Mouse (Mus musculus) G1E-ER4 (cell line): Measurements from ENCODE around the gene Cfdp1. TPM values are rescaled to one million over a fixed set of nuclear protein-coding genes. Genes with fewer than 3 reads are reported as not detected.

Experiments
- GATA1 ChIP-seq: IDR thresholded peaks from one replicate; pipeline ENCODE4 v1.8.0; 2012; ENCODE audit warnings: low read length, inconsistent platforms
- polyA plus RNA-seq: library from polyadenylated mRNA; stranded (reverse); fragments of >175 nt; gene quantifications from 2 replicates; pipeline ENCODE4 v1.2.3, GENCODE M21; 2012

Gene Cfdp1
- polyA plus RNA-seq, 1 experiment, result 12.8 TPM

- no peak for TF ChIP-seq GATA1
These were observed 35.5 kb downstream of the Cfdp1 start for GRCm38 (mm10) chr8:111818556-111818955.

GRCm38 (mm10) chr8:111815078-111815477 is 39.0 kb downstream of the Cfdp1 start:
- TF ChIP-seq GATA1, result no peak

- TF ChIP-seq GATA1, result no peak
These were observed 40.3 kb downstream of the Cfdp1 start for GRCm38 (mm10) chr8:111813818-111814217.

- TF ChIP-seq GATA1, result no peak
These were observed 41.3 kb downstream of the Cfdp1 start for GRCm38 (mm10) chr8:111812835-111813234.

- TF ChIP-seq GATA1, result no peak
These were observed 43.3 kb downstream of the Cfdp1 start for GRCm38 (mm10) chr8:111810656-111811336.

GRCm38 (mm10) chr8:111808891-111809622 is 45.0 kb downstream of the Cfdp1 start:
- TF ChIP-seq GATA1, result no peak

GRCm38 (mm10) chr8:111808006-111808405 is 46.1 kb downstream of the Cfdp1 start:
- TF ChIP-seq GATA1, result no peak

GRCm38 (mm10) chr8:111803362-111803761 is 50.7 kb downstream of the Cfdp1 start:
- no peak for TF ChIP-seq GATA1

GRCm38 (mm10) chr8:111802256-111802655 is 51.8 kb downstream of the Cfdp1 start:
- TF ChIP-seq GATA1, result no peak

- TF ChIP-seq GATA1, result no peak
These were observed 52.6 kb downstream of the Cfdp1 start for GRCm38 (mm10) chr8:111801456-111801855.

GRCm38 (mm10) chr8:111796528-111796927 is 57.6 kb downstream of the Cfdp1 start:
- TF ChIP-seq GATA1, result no peak

GRCm38 (mm10) chr8:111793324-111793917 is 60.7 kb downstream of the Cfdp1 start:
- no peak for TF ChIP-seq GATA1

- TF ChIP-seq GATA1, result no peak
These were observed 64.5 kb downstream of the Cfdp1 start for GRCm38 (mm10) chr8:111789639-111790038.

- TF ChIP-seq GATA1, result no peak
These were observed 64.9 kb downstream of the Cfdp1 start for GRCm38 (mm10) chr8:111789200-111789599.

- no peak for TF ChIP-seq GATA1
These were observed 65.6 kb downstream of the Cfdp1 start for GRCm38 (mm10) chr8:111788497-111788896.

GRCm38 (mm10) chr8:111788085-111788484 is 66.0 kb downstream of the Cfdp1 start:
- no peak for TF ChIP-seq GATA1
